Mouse (Mus musculus) right cerebral cortex, adult 2 months (tissue): ENCODE results near the gene Ppp1cb.
A peak's percentile ranks its signal among the peaks of the same experiment; 100 is the strongest.
"Not testable (repeated sequence)": the region's sequence is repeated elsewhere in the genome, so short reads cannot be mapped to it uniquely, and the experiment has no call there.

Experiments used
- DNase-seq, 2 experiments: peaks; one replicate each; pipeline ENCODE4 v3.0.0; 2021 to 2022; ENCODE audit warnings: low spot score in 2 of 2

The Ppp1cb gene

DNA sequence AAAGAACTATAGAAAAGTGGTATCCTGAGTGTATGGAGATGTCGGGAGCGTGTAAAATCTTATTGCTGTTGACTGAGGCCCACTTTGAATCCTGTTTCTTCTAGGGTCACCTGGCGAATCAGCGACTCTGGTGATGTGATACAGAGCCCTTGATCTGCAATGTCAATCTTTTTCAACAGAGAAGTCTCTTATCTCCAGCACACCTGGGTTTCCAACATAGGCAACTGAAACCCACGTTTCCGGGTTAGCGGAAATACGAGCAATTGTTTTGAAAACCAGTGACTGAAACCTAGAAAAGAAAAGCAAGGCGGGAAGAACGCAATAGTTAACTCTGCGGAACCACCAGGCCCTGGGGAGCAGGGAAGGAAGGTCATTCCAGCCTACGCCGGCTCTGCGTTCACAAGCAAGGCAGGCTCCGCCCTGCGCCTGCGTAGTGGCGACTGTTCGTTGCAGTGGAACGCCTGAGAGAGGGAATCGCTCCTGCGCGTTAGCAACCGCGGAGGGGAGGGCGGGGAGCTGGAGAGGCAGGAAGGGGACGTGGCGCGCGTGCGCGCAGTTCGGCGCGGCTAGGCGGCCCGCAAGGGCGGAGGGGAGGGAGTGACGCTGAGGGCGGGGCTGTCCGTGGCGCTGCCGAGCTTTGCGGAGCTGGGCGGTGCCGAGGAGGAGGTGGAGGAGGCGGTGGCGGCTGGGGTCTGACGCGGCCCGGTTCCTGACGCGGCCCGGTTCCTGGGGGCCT lies at the start of gene Ppp1cb:
Ppp1cb (plus strand) TSS at position 436 of the 736 bp plus-strand sequence.
- peak; percentile 95 to 96 for DNase-seq

DNA sequence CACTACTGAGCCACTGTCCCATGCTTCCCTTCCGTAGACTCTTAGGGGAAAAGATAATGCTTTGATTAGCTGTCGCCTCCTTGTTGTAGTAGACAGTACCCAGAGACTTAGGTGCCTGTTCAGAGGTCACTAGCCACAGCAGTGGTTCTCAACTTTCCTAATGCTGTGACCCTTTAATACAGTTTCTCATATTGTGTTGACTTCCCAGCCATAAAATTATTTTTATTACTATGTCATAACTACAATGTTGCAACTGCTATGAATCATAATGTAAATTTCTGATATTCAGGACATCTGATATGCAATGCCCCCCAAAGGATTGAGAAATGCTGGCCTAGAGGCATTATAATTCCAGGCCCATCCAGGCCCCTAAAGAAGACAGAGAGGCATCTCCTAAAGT lies 48.9 kb upstream of the Ppp1cb start:
- no peak for DNase-seq

DNA sequence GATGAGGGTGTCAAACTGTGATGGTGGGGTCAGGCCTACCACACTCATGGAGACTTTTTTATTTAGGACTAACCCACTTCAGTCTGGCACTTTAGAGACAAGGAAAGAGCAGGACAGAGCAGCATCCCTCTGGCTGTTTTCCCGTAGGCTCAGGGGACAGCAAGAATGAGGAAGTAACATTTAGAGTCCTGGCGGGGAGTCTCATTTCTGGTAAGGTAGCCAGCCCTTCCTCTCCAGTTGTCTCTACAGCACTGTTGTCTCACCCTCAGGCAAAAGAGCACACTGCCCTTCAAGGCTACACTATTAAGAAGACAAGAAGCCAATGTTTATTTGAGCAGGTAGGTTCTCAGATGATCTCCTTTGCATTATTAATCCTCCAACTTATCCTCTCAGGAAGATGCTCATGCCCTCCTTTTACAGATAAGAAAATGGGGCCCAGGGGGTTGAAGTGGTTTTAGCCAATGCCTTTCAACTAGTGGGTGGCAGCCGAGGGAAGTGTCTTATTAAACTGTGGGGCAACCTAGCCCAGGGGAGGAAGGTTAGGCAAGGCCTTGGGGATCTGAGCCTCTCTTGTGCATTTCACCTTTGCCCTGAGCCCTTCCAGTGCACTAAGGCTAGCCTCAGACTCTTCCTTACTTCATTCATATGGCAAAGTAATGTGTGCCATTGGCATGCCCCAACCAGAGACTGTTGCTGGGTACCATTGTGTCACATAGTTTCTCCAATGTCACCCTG lies 47.5 kb upstream of the Ppp1cb start:
- no peak for DNase-seq

DNA sequence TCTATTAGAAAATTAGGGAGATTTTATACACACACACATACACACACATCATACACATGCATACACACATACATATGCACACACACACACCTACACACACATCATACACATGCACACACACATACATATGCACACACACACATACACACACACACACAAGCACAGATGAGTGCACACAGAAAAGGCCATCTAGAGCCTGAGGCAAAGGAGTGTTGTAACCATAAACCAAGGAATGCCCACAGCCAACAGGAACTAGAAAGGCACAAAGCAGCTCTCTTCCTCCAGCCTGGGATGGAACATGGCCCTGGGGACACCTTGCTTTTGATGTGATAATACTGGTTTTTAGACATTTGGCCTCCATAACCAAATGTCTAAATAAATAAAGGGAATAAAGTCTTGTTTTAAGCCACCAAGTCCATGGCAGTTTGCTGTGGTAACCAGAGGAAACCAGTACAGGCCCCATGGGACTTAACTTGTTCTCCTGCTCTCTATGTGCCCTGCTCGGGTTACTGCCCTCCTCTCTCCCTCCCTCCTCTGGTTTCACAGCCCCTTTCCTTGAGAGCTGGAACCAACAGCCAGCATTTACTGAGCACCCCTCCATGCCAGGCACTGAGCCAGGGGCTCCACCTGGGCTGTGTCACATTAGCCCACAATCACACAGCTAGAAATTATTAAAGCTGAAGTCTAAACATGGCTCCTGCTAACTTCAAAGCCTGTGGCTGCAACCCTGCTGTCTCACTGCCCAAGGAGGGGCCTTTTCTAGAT lies 46.3 kb upstream of the Ppp1cb start:
- DNase-seq, result no peak

DNA sequence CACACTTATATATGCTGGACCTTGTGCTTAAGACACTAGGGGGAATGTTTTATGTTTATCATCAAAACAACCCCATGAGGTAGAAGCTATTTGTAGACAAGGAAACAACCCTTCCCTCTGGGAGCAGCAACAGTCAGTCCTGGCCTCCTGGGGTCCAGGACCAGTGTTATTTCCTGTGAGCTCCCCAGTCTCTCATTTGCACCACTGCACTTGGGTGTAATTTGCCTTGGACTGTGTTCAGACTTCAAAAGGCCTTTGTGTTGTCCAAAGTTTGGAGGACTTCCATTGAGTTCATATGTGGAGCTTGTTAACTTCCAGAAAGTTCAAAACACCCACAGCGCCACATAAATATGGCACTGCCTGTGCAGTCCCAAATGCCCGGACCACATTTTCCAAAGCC lies 45.6 kb upstream of the Ppp1cb start:
- DNase-seq, result no peak

DNA sequence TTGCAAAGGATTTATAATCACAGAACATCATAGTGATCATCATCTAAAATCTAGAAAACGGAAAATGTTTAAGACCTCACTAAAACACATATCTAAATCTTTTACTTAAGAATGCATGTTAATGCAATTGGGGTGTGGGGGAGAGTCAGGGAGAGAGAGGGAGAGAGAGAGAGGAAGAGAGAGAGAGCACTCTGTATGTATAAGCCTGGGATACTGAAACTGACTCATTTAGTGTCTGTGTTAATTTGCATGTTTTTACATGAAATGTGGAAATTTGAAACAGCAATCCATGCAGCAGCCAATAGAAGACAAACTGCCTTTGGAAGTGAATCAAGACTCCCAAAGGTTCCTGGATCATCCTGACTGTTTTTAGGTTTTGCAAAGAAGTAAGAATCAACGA lies 45.1 kb upstream of the Ppp1cb start:
- DNase-seq, result no peak

DNA sequence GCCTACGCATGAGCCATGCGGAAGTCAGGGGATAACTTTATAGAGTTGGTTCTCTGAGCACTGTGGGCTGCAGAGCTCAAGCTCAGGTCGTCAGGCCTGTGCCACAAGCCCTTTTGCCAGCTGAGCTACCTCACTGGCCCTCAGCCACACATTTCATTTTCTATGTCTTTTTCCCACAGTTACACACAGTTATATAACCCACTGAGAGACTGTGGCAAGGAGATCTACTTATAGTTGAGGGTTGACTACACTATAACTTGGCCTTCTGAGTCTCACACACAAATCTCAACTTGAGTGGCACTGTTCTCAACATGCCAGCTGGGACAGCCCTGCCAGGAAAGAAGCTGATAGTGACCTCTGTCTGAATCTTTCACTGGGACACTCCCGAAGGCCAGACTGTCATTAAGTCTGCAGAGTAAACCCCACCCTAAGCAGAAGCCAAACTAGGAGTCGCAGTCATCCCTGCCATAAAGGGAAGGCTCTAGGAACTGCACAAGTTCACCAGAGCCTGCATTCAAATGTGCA lies 44.1 kb upstream of the Ppp1cb start:
- DNase-seq, result no peak

DNA sequence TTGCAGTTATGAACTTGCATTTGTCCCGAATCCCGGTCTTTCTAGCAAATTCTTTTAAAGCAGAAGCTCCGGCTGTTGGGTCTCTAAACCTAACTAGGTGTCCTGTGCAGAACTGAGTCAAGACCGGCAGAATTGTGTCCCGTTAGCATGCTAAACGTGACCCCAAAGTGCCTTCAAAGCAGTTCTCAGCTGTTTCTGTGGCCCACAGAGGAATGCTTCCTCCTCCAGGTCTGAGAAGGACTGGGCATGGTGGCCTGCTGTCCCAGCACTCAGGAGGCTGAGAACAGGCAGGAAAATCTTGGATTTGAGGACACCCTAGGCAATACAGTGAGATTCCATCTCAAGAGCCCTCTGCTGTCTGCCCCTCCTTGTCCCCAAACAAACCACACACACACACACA lies 43.1 kb upstream of the Ppp1cb start:
- no peak for DNase-seq

DNA sequence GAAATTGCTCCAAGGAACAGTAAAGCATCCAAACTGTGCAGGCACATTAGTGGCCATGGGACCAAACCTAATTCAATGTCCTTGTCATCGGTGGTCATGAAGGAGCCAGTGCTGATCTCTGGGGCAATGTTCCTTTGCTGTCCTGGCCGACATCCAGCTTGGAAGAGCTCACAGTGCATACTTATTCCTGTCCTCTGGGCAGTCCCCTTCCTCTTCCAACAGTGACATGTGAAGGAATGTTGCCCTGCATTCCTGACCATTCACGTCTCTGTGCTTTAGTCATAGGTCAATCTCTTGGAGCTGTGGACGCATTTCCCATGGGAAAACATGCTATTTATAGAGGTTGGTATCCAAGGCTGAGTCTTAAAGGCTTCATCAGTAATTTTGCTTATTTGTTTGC lies 41.8 kb upstream of the Ppp1cb start:
- no peak for DNase-seq

DNA sequence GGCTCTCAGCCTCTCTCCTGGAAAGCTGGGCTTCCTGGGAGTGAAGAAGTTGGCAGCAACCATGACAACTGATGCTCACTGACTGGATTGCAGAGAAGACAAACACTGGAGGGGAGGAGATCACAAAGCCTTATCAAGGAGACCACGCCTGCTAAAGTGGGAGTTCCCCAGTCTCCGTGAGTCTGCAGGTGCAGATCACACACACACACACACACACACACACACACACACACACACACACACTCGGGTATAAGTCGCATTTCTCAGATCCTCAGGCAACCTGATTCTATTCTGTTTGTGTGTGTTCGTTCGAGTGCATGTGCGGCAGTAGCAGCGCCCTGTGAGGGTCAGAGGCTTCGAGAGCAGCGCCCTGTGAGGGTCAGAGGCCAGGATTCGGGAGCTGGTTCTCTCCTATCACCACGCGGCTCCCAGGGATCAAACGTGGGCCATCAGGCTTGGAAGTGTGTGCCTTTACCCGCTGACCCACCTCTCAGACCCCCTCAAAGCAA lies 36.5 kb upstream of the Ppp1cb start:
- no peak for DNase-seq

DNA sequence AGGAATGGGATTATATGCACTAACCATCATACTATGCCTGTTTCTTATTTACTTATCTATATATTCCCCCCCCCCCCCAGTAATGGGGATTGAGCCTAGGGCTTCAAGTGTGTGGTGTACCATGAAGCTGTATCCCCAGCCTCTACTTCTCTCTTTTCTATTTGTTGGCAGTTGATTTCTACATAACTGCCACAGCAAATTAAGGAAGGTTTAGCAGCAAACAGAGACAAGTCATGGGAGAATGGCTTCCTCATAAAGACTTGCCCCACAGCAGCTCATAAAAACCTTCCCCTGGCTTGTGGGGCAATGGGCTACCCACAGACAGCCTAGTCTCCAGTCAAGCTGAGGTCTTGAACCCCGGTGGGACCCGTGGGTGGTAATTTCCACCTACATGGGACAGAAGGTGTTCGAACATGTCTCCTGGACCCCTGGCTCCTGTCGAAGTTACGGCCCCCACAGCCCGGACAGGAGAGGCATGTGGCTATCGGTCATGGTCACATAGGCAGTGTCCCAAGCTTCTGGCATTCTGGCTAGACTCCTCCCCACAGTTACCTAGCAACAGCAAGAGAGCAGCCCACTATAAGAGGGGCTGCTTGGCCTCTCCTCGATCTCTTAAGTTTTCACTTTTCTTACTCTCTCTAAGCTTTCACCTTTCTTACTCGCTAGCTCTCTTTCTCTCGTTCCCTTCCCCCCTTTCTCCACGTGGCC lies 35.1 kb upstream of the Ppp1cb start:
- no peak for DNase-seq

DNA sequence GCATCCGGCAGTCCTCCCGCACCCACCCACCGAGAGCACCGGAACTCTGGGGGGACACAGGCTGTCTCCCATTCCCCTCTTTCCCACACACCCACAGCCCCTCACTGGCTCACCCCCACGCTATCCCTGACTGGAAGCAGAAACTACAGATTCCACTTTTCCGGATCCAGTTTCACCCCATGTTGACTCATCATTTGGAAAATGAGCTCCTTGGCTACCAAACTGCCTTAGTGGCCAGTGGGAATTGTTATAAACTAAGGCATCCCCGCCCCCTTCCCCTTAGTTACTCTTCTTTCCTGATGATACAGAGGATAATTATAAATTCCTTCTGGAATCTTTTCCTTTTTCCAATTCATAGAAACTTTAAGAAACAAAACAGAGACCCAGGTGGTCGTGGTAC lies 34.2 kb upstream of the Ppp1cb start:
- no peak for DNase-seq

DNA sequence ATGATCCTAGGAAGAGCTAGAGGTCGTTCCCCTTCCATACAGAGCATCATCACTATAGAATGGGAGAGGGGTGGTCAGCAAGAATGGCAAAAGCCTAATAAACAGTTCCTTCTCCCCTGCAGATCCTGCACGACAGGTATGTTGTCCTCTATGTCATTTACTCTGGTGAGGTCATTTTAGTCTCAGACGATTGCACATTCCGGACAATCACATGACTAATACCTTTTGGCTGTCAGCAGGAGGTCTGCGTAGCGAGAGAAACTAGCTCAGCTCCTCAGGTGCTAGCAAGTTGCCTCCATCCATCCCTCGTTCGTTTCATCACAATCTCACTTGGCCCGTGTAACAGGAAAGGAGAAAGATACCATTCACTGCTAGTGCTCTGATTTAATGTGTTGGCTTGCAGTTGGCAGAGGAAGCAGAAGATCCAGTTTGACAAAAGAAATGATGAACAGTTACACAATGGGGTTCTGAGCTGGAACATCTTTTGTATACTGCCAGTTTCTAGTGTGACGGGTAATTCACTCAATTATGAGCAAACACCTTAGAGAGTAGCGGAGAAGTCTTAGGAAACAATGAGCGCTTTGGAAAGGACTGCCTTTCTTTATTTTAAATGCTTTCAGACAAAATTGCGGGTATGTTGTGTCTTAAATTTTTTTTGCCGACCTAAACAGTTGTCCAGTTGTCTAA lies 33.0 kb upstream of the Ppp1cb start:
- DNase-seq, result no peak

DNA sequence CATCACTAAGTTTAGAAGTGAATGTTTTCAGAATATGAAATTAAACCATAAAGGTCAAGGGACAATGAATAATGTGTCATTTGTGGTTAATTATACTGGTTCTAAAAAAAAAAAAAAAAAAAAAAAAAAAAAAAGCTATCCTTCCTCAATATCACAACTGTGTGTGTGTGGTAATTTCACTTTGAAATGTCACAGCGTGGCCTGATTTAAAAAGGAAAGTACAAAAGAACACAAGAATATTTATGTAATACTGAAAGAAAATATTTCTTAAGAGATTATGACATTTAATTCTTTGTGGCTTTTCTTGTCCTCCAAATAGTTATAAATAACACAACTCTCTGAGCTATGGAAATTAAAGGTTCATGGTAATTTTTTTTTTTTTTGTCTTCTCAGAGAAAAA lies 28.2 kb upstream of the Ppp1cb start:
- DNase-seq, result no peak

DNA sequence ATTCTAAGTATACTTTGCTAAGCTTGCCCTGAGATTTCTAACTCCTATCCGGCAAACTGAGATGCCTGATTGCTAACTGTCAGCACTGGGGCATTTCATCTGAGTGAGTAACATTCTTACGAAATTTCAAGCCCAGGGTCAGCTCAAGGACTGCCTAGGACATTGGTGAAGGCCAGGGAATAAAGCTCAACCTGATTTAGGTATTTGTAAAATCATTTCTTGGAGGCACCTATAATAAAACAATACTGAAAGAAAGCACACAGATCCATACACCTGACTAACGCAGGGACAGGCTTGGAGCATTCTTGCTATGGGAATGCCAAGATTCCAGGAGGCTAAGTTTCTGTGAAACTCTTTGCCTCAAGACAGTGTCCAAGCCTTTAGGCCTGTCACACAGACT lies 24.3 kb upstream of the Ppp1cb start:
- DNase-seq, result not testable (repeated sequence)

DNA sequence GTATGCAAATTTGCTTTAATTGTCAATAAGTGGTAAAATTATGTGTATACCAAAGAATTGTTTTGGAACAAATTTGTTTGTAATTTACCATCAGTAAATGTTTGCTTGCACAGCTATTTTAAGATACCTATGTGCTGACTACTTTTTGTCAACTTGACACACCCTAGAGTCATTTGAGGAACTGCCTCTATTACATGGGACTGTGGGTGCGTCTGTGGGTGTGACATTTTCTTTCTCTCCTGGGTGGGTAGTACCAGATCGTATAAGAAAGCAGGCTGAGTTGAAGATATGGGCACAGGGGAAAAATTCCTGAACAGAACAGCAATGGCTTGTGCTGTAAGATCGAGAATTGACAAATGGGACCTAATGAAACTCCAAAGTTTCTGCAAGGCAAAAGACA lies 23.0 kb upstream of the Ppp1cb start:
- no peak for DNase-seq

DNA sequence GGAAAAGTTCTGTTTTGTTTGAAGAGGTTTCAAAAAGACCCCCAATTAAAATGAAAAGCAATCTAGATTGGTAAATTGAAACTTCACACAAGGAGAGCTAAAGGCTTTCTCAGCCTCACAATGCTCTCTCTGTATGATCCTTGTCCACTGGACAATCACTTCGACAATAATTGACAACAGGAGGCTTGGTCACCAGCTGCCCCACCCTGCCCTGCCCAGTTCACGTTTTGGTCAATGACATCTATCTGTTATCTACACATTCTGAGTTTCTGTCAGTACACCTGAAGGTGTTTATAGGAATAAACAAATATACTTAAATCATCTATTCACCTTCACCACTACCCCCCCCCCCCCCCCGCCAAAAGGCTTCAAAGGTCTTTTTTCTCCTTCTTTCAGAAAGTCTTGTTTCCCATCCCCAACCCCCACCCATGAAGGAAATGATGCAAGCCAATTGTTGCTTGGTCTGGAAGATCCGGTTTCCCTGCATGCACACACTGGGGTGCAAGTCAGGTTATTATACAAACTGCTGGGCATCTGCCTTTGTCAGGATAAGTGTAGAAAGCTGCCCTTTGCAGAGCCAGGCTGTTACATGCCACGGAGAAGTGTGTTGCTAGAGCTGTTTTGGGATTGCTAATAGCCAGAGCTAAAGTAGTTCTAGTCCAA lies 20.6 kb upstream of the Ppp1cb start:
- DNase-seq, result no peak

DNA sequence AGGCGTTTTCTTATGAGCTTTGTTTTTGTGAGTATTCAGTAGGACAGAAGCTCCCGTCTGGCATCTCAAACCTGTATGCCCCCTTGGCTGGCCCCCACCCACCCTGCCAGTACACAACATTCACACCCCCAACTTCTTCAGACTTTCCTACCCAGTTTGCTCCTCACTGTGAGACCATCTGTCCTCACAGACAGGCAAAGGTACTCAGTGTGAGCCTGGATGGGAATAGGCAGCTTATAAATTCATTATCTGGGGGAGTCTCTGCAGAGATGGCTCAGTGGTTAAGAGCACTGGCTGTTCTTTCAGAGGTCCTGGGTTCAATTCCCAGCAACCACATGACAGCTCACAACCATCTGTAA lies 20.1 kb upstream of the Ppp1cb start:
- DNase-seq, result no peak

DNA sequence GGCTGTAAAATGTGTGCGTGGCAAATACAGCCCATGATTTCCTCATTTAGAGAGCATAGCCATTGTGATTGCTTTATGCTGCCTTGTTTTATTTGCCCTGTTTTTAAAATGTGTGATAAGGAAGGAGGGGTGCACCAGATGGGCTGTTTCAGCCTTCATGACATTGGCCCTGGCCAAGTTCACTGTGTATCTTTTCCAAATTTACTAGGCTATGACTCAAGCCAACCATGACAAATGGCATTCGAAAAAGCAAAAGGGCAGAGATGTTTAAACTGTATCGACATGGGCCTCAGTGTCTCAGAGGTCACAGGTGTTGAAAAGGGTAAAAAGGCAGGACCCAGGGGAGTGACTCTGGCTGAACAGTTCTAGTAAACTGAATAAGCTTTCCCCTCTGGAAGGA lies 17.3 kb upstream of the Ppp1cb start:
- no peak for DNase-seq

DNA sequence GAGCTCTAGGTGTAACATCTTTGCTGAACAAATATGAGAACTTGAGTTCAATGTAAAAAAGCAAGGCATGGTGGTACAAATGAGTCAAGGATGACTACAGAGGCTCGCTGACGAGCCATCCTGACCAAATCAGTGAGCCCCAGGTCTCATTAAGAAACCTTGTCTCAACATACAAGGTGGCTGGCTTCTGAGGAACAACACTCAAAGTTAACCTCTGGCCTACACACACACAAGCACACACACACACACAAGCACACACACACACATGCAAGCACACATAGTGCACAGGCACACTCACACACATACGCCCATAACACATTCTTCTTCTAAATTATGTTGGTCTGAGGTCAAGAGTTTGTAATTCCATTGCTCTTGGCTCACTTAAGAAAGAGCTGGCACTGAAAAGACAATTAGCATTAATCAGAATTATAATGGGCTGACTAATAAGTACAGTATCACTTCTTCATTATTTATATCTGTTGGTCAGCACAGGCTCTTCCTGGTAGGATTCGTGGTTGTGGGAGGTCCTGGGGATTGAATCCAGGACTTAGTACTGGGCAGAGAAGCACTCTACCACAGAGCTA lies 16.6 kb upstream of the Ppp1cb start:
- DNase-seq, result no peak
